ENCODE assay signal across 22 mouse cellular contexts in the genomic region with DNA sequence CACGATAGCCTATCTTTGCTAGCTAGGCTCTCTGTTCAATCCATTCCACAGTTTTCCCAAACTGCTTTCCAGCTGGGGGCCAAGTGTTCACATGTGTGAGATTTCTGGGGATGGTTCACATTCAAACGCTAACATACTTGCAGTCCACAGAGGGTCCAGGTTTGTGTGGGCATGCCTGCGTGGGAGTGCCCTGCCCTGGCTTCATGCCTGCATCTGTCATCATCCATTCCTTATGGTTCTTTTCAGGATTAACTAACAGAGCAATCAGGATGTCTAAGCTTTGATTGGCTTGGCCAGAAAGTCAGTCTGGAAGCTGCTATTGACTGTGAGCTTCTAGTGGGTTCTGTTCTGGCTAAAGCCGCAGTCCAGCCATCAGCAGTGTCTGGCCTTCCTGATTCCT.
DNase-seq lines count a peak whose midpoint lies in the region; ATAC-seq and TF ChIP-seq lines count a peak whose summit lies in the region.
"Had no signal": no experiment of that assay in that cellular context is flagged by ENCODE, and none has a peak within 500 bp of the region (broad histone marks: within the 10 kb centered on the region; RNA-seq: fewer than 3 reads in every experiment).

No protein-coding gene starts in this region.

- no peak for DNase-seq in embryonic facial prominence, embryonic 10.5 days (ENCODE audit: low spot score)
- peak; percentile 43 to 57 for DNase-seq in kidney, postnatal 4 days
- DNase-seq in kidney, postnatal 25 days: no peak
- peak; percentile 43 for DNase-seq in left cerebral cortex, postnatal 4 days
- DNase-seq in left cerebral cortex, adult 8-10 months (ENCODE audit: low spot score in 2 of 2): no peak
- DNase-seq in stomach, postnatal 0 days (ENCODE audit: low spot score): no peak
- DNase-seq: adrenal gland, postnatal 14 days; cerebellum, adult 11-12 months; cerebellum, adult 9-10 months; gastrocnemius, postnatal 10 days had no signal

- 49% methylated on average over 4 of the region's 4 CpGs for WGBS in embryonic facial prominence, embryonic 13.5 days
- WGBS in embryonic facial prominence, embryonic 10.5 days: 92% methylated on average over 4 of the region's 4 CpGs
- WGBS in stomach, embryonic 16.5 days: 58% methylated on average over 4 of the region's 4 CpGs
- 44% methylated on average over 4 of the region's 4 CpGs for WGBS in stomach, postnatal 0 days

- peaks cover 13% of the 10 kb centered on the region; the same call in 1 of the 2 replicates for H3K4me1 ChIP-seq in embryonic facial prominence, embryonic 13.5 days
- no peaks in the 10 kb centered on the region for H3K4me1 ChIP-seq in embryonic facial prominence, embryonic 10.5 days
- peaks cover 8% of the 10 kb centered on the region; the same call in 1 of the 2 replicates for H3K4me1 ChIP-seq in stomach, embryonic 16.5 days (ENCODE audit: control insufficient read depth, insufficient read depth, low read length)
- H3K4me1 ChIP-seq in stomach, postnatal 0 days (replicated peaks; ENCODE audit: control insufficient read depth, insufficient read depth): no peaks in the 10 kb centered on the region
- H3K4me1 ChIP-seq: forebrain, embryonic 15.5 days; hindbrain, embryonic 10.5 days; hindbrain, embryonic 15.5 days had no signal

- no peaks in the 10 kb centered on the region for H3K27me3 ChIP-seq in embryonic facial prominence, embryonic 13.5 days
- no peaks in the 10 kb centered on the region for H3K27me3 ChIP-seq in embryonic facial prominence, embryonic 10.5 days (replicated peaks; ENCODE audit: low read depth, poor library complexity, severe bottlenecking)
- H3K27me3 ChIP-seq in stomach, embryonic 16.5 days (ENCODE audit: control insufficient read depth, insufficient read depth, low read length): peaks cover 4% of the 10 kb centered on the region; the same call in 1 of the 2 replicates
- H3K27me3 ChIP-seq in stomach, postnatal 0 days (ENCODE audit: control insufficient read depth, insufficient read depth, low read length): no peaks in the 10 kb centered on the region
- H3K27me3 ChIP-seq: CH12.LX; embryonic facial prominence, embryonic 15.5 days; forebrain, embryonic 15.5 days; hindbrain, embryonic 15.5 days had no signal

- H3K4me2 ChIP-seq in embryonic facial prominence, embryonic 13.5 days: no peak overlapping the region
- H3K4me2 ChIP-seq in stomach, embryonic 16.5 days (ENCODE audit: low read depth, low read length): no peak overlapping the region
- H3K4me2 ChIP-seq in stomach, postnatal 0 days (replicated peaks; ENCODE audit: low read depth): no peak overlapping the region
- H3K4me2 ChIP-seq: embryonic facial prominence, embryonic 15.5 days; forebrain, embryonic 15.5 days; hindbrain, embryonic 15.5 days had no signal

- H3K9ac ChIP-seq in embryonic facial prominence, embryonic 13.5 days: no peak overlapping the region
- no peak overlapping the region for H3K9ac ChIP-seq in stomach, embryonic 16.5 days (ENCODE audit: low read length)
- H3K9ac ChIP-seq in stomach, postnatal 0 days (ENCODE audit: low read length): no peak overlapping the region
- H3K9ac ChIP-seq: embryonic facial prominence, embryonic 15.5 days; forebrain, embryonic 15.5 days; hindbrain, embryonic 15.5 days had no signal

- TF ChIP-seq EP300 in stomach, postnatal 0 days (optimal IDR thresholded peaks at IDR 0.05): no peak

- no peaks in the 10 kb centered on the region for H3K9me3 ChIP-seq in embryonic facial prominence, embryonic 13.5 days
- peaks cover 4% of the 10 kb centered on the region; the same call in 1 of the 2 replicates for H3K9me3 ChIP-seq in embryonic facial prominence, embryonic 10.5 days
- 0 out of 2 replicates have a peak, but pooled peaks cover 3% of the 10 kb centered on the region for H3K9me3 ChIP-seq in stomach, embryonic 16.5 days (replicated peaks; ENCODE audit: control insufficient read depth, low read length)
- no peaks in the 10 kb centered on the region for H3K9me3 ChIP-seq in stomach, postnatal 0 days (ENCODE audit: control insufficient read depth, low read length)
- H3K9me3 ChIP-seq: embryonic facial prominence, embryonic 15.5 days; forebrain, embryonic 15.5 days; heart, embryonic 10.5 days; hindbrain, embryonic 10.5 days; hindbrain, embryonic 15.5 days had no signal

- intact Hi-C loops in left cerebral cortex, postnatal 4 days (cut with DNase I): no loop called here

- peak overlapping the region; percentile 29 for H3K27ac ChIP-seq in embryonic facial prominence, embryonic 13.5 days
- no peak overlapping the region for H3K27ac ChIP-seq in embryonic facial prominence, embryonic 10.5 days (replicated peaks)
- peak overlapping the region; percentile 53 for H3K27ac ChIP-seq in stomach, embryonic 16.5 days (ENCODE audit: low read length)
- H3K27ac ChIP-seq in stomach, postnatal 0 days (replicated peaks): no peak overlapping the region
- H3K27ac ChIP-seq: embryonic facial prominence, embryonic 15.5 days; forebrain, embryonic 15.5 days; heart, embryonic 10.5 days; hindbrain, embryonic 10.5 days; hindbrain, embryonic 15.5 days had no signal

- no peak for ATAC-seq in embryonic facial prominence, embryonic 13.5 days (ENCODE audit: insufficient number of reproducible peaks, insufficient read depth, low FRiP score, low TSS enrichment, low read depth)
- no peak for ATAC-seq in stomach, embryonic 16.5 days (ENCODE audit: insufficient read depth, low FRiP score)
- no peak for ATAC-seq in stomach, postnatal 0 days (ENCODE audit: low FRiP score, low TSS enrichment)
- ATAC-seq: activated CD4-positive, CD25-positive, alpha-beta regulatory T cell, adult 4 months; forebrain, embryonic 15.5 days; inflammation-experienced regulatory T-cells, adult 6 months; Patski had no signal

- no peak for TF ChIP-seq CTCF in stomach, postnatal 0 days (IDR thresholded peaks at IDR 0.05; ENCODE audit: low read depth)

- H3K4me3 ChIP-seq in embryonic facial prominence, embryonic 13.5 days: no peak overlapping the region
- no peak overlapping the region for H3K4me3 ChIP-seq in embryonic facial prominence, embryonic 10.5 days
- H3K4me3 ChIP-seq in stomach, embryonic 16.5 days (replicated peaks; ENCODE audit: low read length): no peak overlapping the region
- H3K4me3 ChIP-seq in stomach, postnatal 0 days (ENCODE audit: low read depth, low read length): no peak overlapping the region
- H3K4me3 ChIP-seq: embryonic facial prominence, embryonic 15.5 days; erythroblast, embryonic 14.5 days; forebrain, embryonic 15.5 days; heart, embryonic 10.5 days; hindbrain, embryonic 10.5 days; hindbrain, embryonic 15.5 days had no signal

- H3K36me3 ChIP-seq in embryonic facial prominence, embryonic 13.5 days: no peaks in the 10 kb centered on the region
- H3K36me3 ChIP-seq in embryonic facial prominence, embryonic 10.5 days (replicated peaks): no peaks in the 10 kb centered on the region
- no peaks in the 10 kb centered on the region for H3K36me3 ChIP-seq in stomach, embryonic 16.5 days (ENCODE audit: control insufficient read depth, insufficient read depth, low read length)
- no peaks in the 10 kb centered on the region for H3K36me3 ChIP-seq in stomach, postnatal 0 days (ENCODE audit: control insufficient read depth, insufficient read depth, low read length)
- H3K36me3 ChIP-seq: embryonic facial prominence, embryonic 15.5 days; forebrain, embryonic 15.5 days; heart, embryonic 10.5 days; hindbrain, embryonic 15.5 days had no signal

Comparison
In these comparisons a context has a peak if more than half of its experiments do, and no peak if none do; other contexts are left out.
1. H3K27ac ChIP-seq: peak in embryonic facial prominence, embryonic 13.5 days (single experiment) and stomach, embryonic 16.5 days (single experiment); none in embryonic facial prominence, embryonic 10.5 days (single experiment) and stomach, postnatal 0 days (single experiment).
2. DNase-seq: peak in kidney, postnatal 4 days (2 of 2) and left cerebral cortex, postnatal 4 days (single experiment); none in embryonic facial prominence, embryonic 10.5 days (single experiment), kidney, postnatal 25 days (0 of 2), left cerebral cortex, adult 8-10 months (0 of 2) and stomach, postnatal 0 days (single experiment).